ENCODE assay signal across 8 mouse cellular contexts in genomic region chr9:54917010-54917677, GRCm38 (mm10). TPM values are rescaled to one million over a fixed set of nuclear protein-coding genes. Genes with fewer than 3 reads are reported as not detected.
DNase-seq lines count a peak whose midpoint lies in the region; ATAC-seq and TF ChIP-seq lines count a peak whose summit lies in the region.

Gene Hykk (plus strand): TSS chr9:54917283.

- intact Hi-C loops in heart, postnatal 10 days (cut with DNase I), result loop anchor here (2.0 to 5.0 kb wide), 2 partner anchors 34 to 50 kb away; partner anchors contain the start of genes AY074887 and Psma4

- no peaks in the 10 kb centered on the region for H3K36me3 ChIP-seq in E14TG2a.4 (ENCODE audit: insufficient read depth, low read length)
- no peaks in the 10 kb centered on the region; the same call in 1 of the 2 replicates for H3K36me3 ChIP-seq in forebrain, embryonic 14.5 days (ENCODE audit: control insufficient read depth, insufficient read depth, low read length)
- H3K36me3 ChIP-seq in liver, embryonic 15.5 days (replicated peaks), result no peaks in the 10 kb centered on the region
- no peaks in the 10 kb centered on the region for H3K36me3 ChIP-seq in neural tube, embryonic 11.5 days (ENCODE audit: control insufficient read depth, insufficient read depth, low read length)
- H3K36me3 ChIP-seq in stomach, embryonic 16.5 days (ENCODE audit: control insufficient read depth, insufficient read depth, low read length), result 0 out of 2 replicates have a peak, but pooled peaks cover 3% of the 10 kb centered on the region

- WGBS in forebrain, embryonic 14.5 days, result under 1% methylated on average over 34 of the region's 34 CpGs
- WGBS in liver, embryonic 15.5 days (ENCODE audit: insufficient replicate concordance), result 1% methylated on average over 34 of the region's 34 CpGs
- under 1% methylated on average over 34 of the region's 34 CpGs for WGBS in neural tube, embryonic 11.5 days
- under 1% methylated on average over 34 of the region's 34 CpGs for WGBS in stomach, embryonic 16.5 days

- H3K27ac ChIP-seq in forebrain, embryonic 14.5 days (ENCODE audit: low read depth, low read length), result no peak within 1 kb of the TSS
- H3K27ac ChIP-seq in liver, embryonic 15.5 days (replicated peaks), result peak within 1 kb of the TSS; percentile 41; the same call in 1 of the 2 replicates
- H3K27ac ChIP-seq in neural tube, embryonic 11.5 days (ENCODE audit: low read depth, low read length), result no peak within 1 kb of the TSS
- peak within 1 kb of the TSS; percentile 5 for H3K27ac ChIP-seq in stomach, embryonic 16.5 days (ENCODE audit: low read length)

- H3K4me1 ChIP-seq in E14TG2a.4 (replicated peaks; ENCODE audit: low read depth, low read length), result peaks cover 17% of the 10 kb centered on the region
- peaks cover 6% of the 10 kb centered on the region; the same call in 1 of the 2 replicates for H3K4me1 ChIP-seq in forebrain, embryonic 14.5 days (ENCODE audit: control insufficient read depth, insufficient read depth, low read length)
- peaks cover 9% of the 10 kb centered on the region; the same call in 1 of the 2 replicates for H3K4me1 ChIP-seq in liver, embryonic 15.5 days (replicated peaks)
- H3K4me1 ChIP-seq in neural tube, embryonic 11.5 days (ENCODE audit: control insufficient read depth, insufficient read depth, low read length), result peaks cover 4% of the 10 kb centered on the region; the same call in 1 of the 2 replicates
- H3K4me1 ChIP-seq in stomach, embryonic 16.5 days (ENCODE audit: control insufficient read depth, insufficient read depth, low read length), result peaks cover 6% of the 10 kb centered on the region; the same call in 1 of the 2 replicates

- peaks cover 3% of the 10 kb centered on the region for H3K9me3 ChIP-seq in E14TG2a.4 (ENCODE audit: low read length)
- no peaks in the 10 kb centered on the region for H3K9me3 ChIP-seq in forebrain, embryonic 14.5 days (replicated peaks; ENCODE audit: control insufficient read depth, low read length)
- no peaks in the 10 kb centered on the region for H3K9me3 ChIP-seq in liver, embryonic 15.5 days (replicated peaks)
- no peaks in the 10 kb centered on the region for H3K9me3 ChIP-seq in neural tube, embryonic 11.5 days (ENCODE audit: control insufficient read depth, low read length)
- H3K9me3 ChIP-seq in stomach, embryonic 16.5 days (replicated peaks; ENCODE audit: control insufficient read depth, low read length), result 0 out of 2 replicates have a peak, but pooled peaks cover 6% of the 10 kb centered on the region

- peak; percentile 98 for ATAC-seq in forebrain, embryonic 14.5 days
- peak; percentile 91 for ATAC-seq in liver, embryonic 15.5 days (ENCODE audit: insufficient read depth)
- ATAC-seq in neural tube, embryonic 11.5 days (ENCODE audit: insufficient read depth, low FRiP score, low TSS enrichment), result peak; percentile 98
- ATAC-seq in stomach, embryonic 16.5 days (ENCODE audit: insufficient read depth, low FRiP score), result peak; percentile 98

- H3K9ac ChIP-seq in forebrain, embryonic 14.5 days (ENCODE audit: low read length), result peak within 1 kb of the TSS; percentile 72
- peak within 1 kb of the TSS; percentile 37; the same call in 1 of the 2 replicates for H3K9ac ChIP-seq in liver, embryonic 15.5 days
- H3K9ac ChIP-seq in neural tube, embryonic 11.5 days (ENCODE audit: low read length), result peak within 1 kb of the TSS; percentile 73
- H3K9ac ChIP-seq in stomach, embryonic 16.5 days (ENCODE audit: low read length), result peak within 1 kb of the TSS; percentile 77

- peak within 1 kb of the TSS; percentile 82 for H3K4me2 ChIP-seq in forebrain, embryonic 14.5 days (ENCODE audit: low read length)
- peak within 1 kb of the TSS; percentile 68 for H3K4me2 ChIP-seq in liver, embryonic 15.5 days
- peak within 1 kb of the TSS; percentile 97 for H3K4me2 ChIP-seq in neural tube, embryonic 11.5 days (ENCODE audit: low read depth)
- H3K4me2 ChIP-seq in stomach, embryonic 16.5 days (ENCODE audit: low read depth, low read length), result peak within 1 kb of the TSS; percentile 75

- TF ChIP-seq CTCF in E14TG2a.4 (conservative IDR thresholded peaks at IDR 0.05; ENCODE audit: low read length), result no peak

- peak within 1 kb of the TSS; percentile 92 for H3K4me3 ChIP-seq in E14TG2a.4 (replicated peaks; ENCODE audit: low read length)
- H3K4me3 ChIP-seq in forebrain, embryonic 14.5 days (ENCODE audit: low read depth, low read length), result peak within 1 kb of the TSS; percentile 64
- peak within 1 kb of the TSS; percentile 57 for H3K4me3 ChIP-seq in liver, embryonic 15.5 days (replicated peaks)
- peak within 1 kb of the TSS; percentile 64 for H3K4me3 ChIP-seq in neural tube, embryonic 11.5 days (ENCODE audit: low read depth, low read length)
- H3K4me3 ChIP-seq in stomach, embryonic 16.5 days (replicated peaks; ENCODE audit: low read length), result peak within 1 kb of the TSS; percentile 59

- peak; percentile 95 for DNase-seq in cerebellum, adult 11-12 months
- peak; percentile 98 for DNase-seq in forebrain, embryonic 14.5 days (ENCODE audit: low spot score)
- DNase-seq in heart, postnatal 10 days, result peak; percentile 91 to 92
- peak; percentile 92 to 95 for DNase-seq in kidney, postnatal 4 days
- peak; percentile 90 for DNase-seq in neural tube, embryonic 11.5 days (ENCODE audit: low spot score)

- H3K27me3 ChIP-seq in E14TG2a.4 (ENCODE audit: insufficient read depth, low read length), result no peaks in the 10 kb centered on the region
- no peaks in the 10 kb centered on the region for H3K27me3 ChIP-seq in forebrain, embryonic 14.5 days (replicated peaks; ENCODE audit: control insufficient read depth, insufficient read depth, low read length)
- peaks cover 19% of the 10 kb centered on the region for H3K27me3 ChIP-seq in liver, embryonic 15.5 days
- H3K27me3 ChIP-seq in neural tube, embryonic 11.5 days (ENCODE audit: control insufficient read depth, insufficient read depth, low read length), result no peaks in the 10 kb centered on the region
- no peaks in the 10 kb centered on the region for H3K27me3 ChIP-seq in stomach, embryonic 16.5 days (ENCODE audit: control insufficient read depth, insufficient read depth, low read length)

RNA-seq across cellular contexts. Expression of gene Hykk, which starts in this region (rescaled TPM):
- 1.5 and 1.6 TPM in 2 replicates for polyA plus RNA-seq in forebrain, embryonic 14.5 days (2014; fragmentation: Nextera tagmentation; extraction: Ambion mirVana)
- 1 to 10 TPM; 1.5 to 2.1 TPM for total RNA-seq in heart, postnatal 10 days (2021)
- polyA plus RNA-seq in liver, embryonic 15.5 days (2015; fragmentation: Nextera tagmentation; extraction: Ambion mirVana), result 2.6 and 3.0 TPM in 2 replicates
- polyA plus RNA-seq in neural tube, embryonic 11.5 days (2014; fragmentation: Nextera tagmentation; extraction: Ambion mirVana), result 4.8 and 5.1 TPM in 2 replicates
- 3.1 and 3.7 TPM in 2 replicates for polyA plus RNA-seq in stomach, embryonic 16.5 days (2015; fragmentation: Nextera tagmentation; extraction: Ambion mirVana)

Comparison
In these comparisons a context has a peak if more than half of its experiments do, and no peak if none do; other contexts are left out.
1. H3K27ac ChIP-seq: peak in liver, embryonic 15.5 days (single experiment) and stomach, embryonic 16.5 days (single experiment); none in forebrain, embryonic 14.5 days (single experiment) and neural tube, embryonic 11.5 days (single experiment).
2. Peak in every context shown above with its lines, with median percentiles within 50 percentile points of each other: H3K4me3 ChIP-seq, DNase-seq, ATAC-seq, H3K4me2 ChIP-seq and H3K9ac ChIP-seq.